ENCODE assay signal across 8 mouse cellular contexts in genomic region chr7:101895695-101896094, GRCm38 (mm10). TPM values are rescaled to one million over a fixed set of nuclear protein-coding genes. Genes with fewer than 3 reads are reported as not detected.
A peak's percentile ranks its signal among the peaks of the same experiment; 100 is the strongest.
DNase-seq lines count a peak whose midpoint lies in the region; ATAC-seq and TF ChIP-seq lines count a peak whose summit lies in the region.

No protein-coding gene starts in this region.

- H3K4me1 ChIP-seq in lung, embryonic 14.5 days (ENCODE audit: insufficient read depth): no peaks in the 10 kb centered on the region; the same call in 1 of the 2 replicates
- H3K4me1 ChIP-seq in embryonic facial prominence, embryonic 15.5 days: peaks cover 12% of the 10 kb centered on the region
- no peaks in the 10 kb centered on the region; the same call in 1 of the 2 replicates for H3K4me1 ChIP-seq in intestine, embryonic 16.5 days (ENCODE audit: control insufficient read depth, insufficient read depth, low read length)
- H3K4me1 ChIP-seq in neural tube, embryonic 13.5 days (replicated peaks): peaks cover 16% of the 10 kb centered on the region

- TF ChIP-seq CTCF in lung, embryonic 14.5 days (IDR thresholded peaks at IDR 0.05; ENCODE audit: low read depth): no peak

- DNase-seq in lung, embryonic 14.5 days: peak; percentile 28
- no peak for DNase-seq in lung, adult 18-20 months
- DNase-seq in adrenal gland, postnatal 14 days: no peak
- DNase-seq in ovary, postnatal 10 days (ENCODE audit: low spot score): no peak
- no peak for DNase-seq in urinary bladder, postnatal 10 days (ENCODE audit: low spot score)

- H3K9me3 ChIP-seq in lung, embryonic 14.5 days (ENCODE audit: low read depth, low read length): no peaks in the 10 kb centered on the region
- no peaks in the 10 kb centered on the region for H3K9me3 ChIP-seq in embryonic facial prominence, embryonic 15.5 days (replicated peaks)
- no peaks in the 10 kb centered on the region for H3K9me3 ChIP-seq in intestine, embryonic 16.5 days (ENCODE audit: control insufficient read depth, low read length)
- no peaks in the 10 kb centered on the region for H3K9me3 ChIP-seq in neural tube, embryonic 13.5 days

- peak overlapping the region; percentile 33; the same call in 1 of the 2 replicates for H3K9ac ChIP-seq in lung, embryonic 14.5 days
- H3K9ac ChIP-seq in embryonic facial prominence, embryonic 15.5 days: 0 out of 2 replicates have a peak overlapping the region, but pooled peaks have one; percentile 35
- peak overlapping the region; percentile 60 for H3K9ac ChIP-seq in intestine, embryonic 16.5 days (ENCODE audit: low read depth, low read length)
- peak overlapping the region; percentile 70 for H3K9ac ChIP-seq in neural tube, embryonic 13.5 days

- no peak for ATAC-seq in lung, embryonic 14.5 days (ENCODE audit: insufficient read depth)
- no peak for ATAC-seq in embryonic facial prominence, embryonic 15.5 days (ENCODE audit: insufficient number of reproducible peaks, low FRiP score, low TSS enrichment, low read depth)
- peak; percentile 4 for ATAC-seq in intestine, embryonic 16.5 days
- no peak for ATAC-seq in neural tube, embryonic 13.5 days (ENCODE audit: low read depth)

- 30% methylated on average over 9 of the region's 9 CpGs for WGBS in lung, embryonic 14.5 days
- 40% methylated on average over 9 of the region's 9 CpGs for WGBS in embryonic facial prominence, embryonic 15.5 days
- 30% methylated on average over 9 of the region's 9 CpGs for WGBS in intestine, embryonic 16.5 days
- WGBS in neural tube, embryonic 13.5 days: 33% methylated on average over 9 of the region's 9 CpGs

- no peaks in the 10 kb centered on the region for H3K27me3 ChIP-seq in lung, embryonic 14.5 days (ENCODE audit: insufficient read depth, low read length)
- no peaks in the 10 kb centered on the region; the same call in 1 of the 2 replicates for H3K27me3 ChIP-seq in embryonic facial prominence, embryonic 15.5 days
- no peaks in the 10 kb centered on the region for H3K27me3 ChIP-seq in intestine, embryonic 16.5 days (replicated peaks; ENCODE audit: control insufficient read depth, insufficient read depth, low read length)
- 0 out of 2 replicates have a peak, but pooled peaks cover 4% of the 10 kb centered on the region for H3K27me3 ChIP-seq in neural tube, embryonic 13.5 days

- H3K4me2 ChIP-seq in lung, embryonic 14.5 days: peak overlapping the region; percentile 66
- H3K4me2 ChIP-seq in embryonic facial prominence, embryonic 15.5 days (replicated peaks): peak overlapping the region; percentile 55
- peak overlapping the region; percentile 39 for H3K4me2 ChIP-seq in intestine, embryonic 16.5 days (ENCODE audit: low read depth, low read length)
- peak overlapping the region; percentile 45 for H3K4me2 ChIP-seq in neural tube, embryonic 13.5 days

- H3K4me3 ChIP-seq in lung, embryonic 14.5 days (ENCODE audit: low read depth, low read length): peak overlapping the region; percentile 56
- peak overlapping the region; percentile 73 for H3K4me3 ChIP-seq in embryonic facial prominence, embryonic 15.5 days (replicated peaks)
- peak overlapping the region; percentile 67 for H3K4me3 ChIP-seq in intestine, embryonic 16.5 days (ENCODE audit: low read length)
- peak overlapping the region; percentile 47 for H3K4me3 ChIP-seq in neural tube, embryonic 13.5 days

- no peak overlapping the region for H3K27ac ChIP-seq in lung, embryonic 14.5 days (ENCODE audit: low read depth)
- H3K27ac ChIP-seq in embryonic facial prominence, embryonic 15.5 days (replicated peaks): peak overlapping the region; percentile 95
- peak overlapping the region; percentile 56 for H3K27ac ChIP-seq in intestine, embryonic 16.5 days (ENCODE audit: low read length)
- peak overlapping the region; percentile 75 for H3K27ac ChIP-seq in neural tube, embryonic 13.5 days (replicated peaks)

- H3K36me3 ChIP-seq in lung, embryonic 14.5 days (ENCODE audit: insufficient read depth): peaks cover 6% of the 10 kb centered on the region; the same call in 1 of the 2 replicates
- 0 out of 2 replicates have a peak, but pooled peaks cover 7% of the 10 kb centered on the region for H3K36me3 ChIP-seq in embryonic facial prominence, embryonic 15.5 days
- H3K36me3 ChIP-seq in intestine, embryonic 16.5 days (ENCODE audit: control insufficient read depth, insufficient read depth, low read length): no peaks in the 10 kb centered on the region
- H3K36me3 ChIP-seq in neural tube, embryonic 13.5 days: 0 out of 2 replicates have a peak, but pooled peaks cover 5% of the 10 kb centered on the region

RNA-seq across cellular contexts. Expression of gene Lamtor1, which starts 10.0 kb away (rescaled TPM):
- polyA plus RNA-seq in lung, embryonic 14.5 days (2014; fragmentation: Nextera tagmentation; extraction: Ambion mirVana): 151 and 161 TPM in 2 replicates
- 164 and 166 TPM in 2 replicates for polyA plus RNA-seq in embryonic facial prominence, embryonic 15.5 days (2015; fragmentation: Nextera tagmentation; extraction: Ambion mirVana)
- polyA plus RNA-seq in intestine, embryonic 16.5 days (2015; fragmentation: Nextera tagmentation; extraction: Ambion mirVana): 236 and 245 TPM in 2 replicates
- polyA plus RNA-seq in neural tube, embryonic 13.5 days (2015; fragmentation: Nextera tagmentation; extraction: Ambion mirVana): 134 and 139 TPM in 2 replicates
- 116 and 118 TPM in 2 replicates for total RNA-seq in adrenal gland, postnatal 14 days (2021)

RNA-seq across cellular contexts. Expression of gene Tomt, which starts 10.5 kb away (rescaled TPM):
- 0.30 and 0.43 TPM in 2 replicates for polyA plus RNA-seq in lung, embryonic 14.5 days (2014; fragmentation: Nextera tagmentation; extraction: Ambion mirVana)
- 0.29 and 0.45 TPM in 2 replicates for polyA plus RNA-seq in embryonic facial prominence, embryonic 15.5 days (2015; fragmentation: Nextera tagmentation; extraction: Ambion mirVana)
- 0.24 and 0.28 TPM in 2 replicates for polyA plus RNA-seq in intestine, embryonic 16.5 days (2015; fragmentation: Nextera tagmentation; extraction: Ambion mirVana)
- polyA plus RNA-seq in neural tube, embryonic 13.5 days (2015; fragmentation: Nextera tagmentation; extraction: Ambion mirVana): 0.25 and 0.54 TPM in 2 replicates
- not detected in 2 replicates for total RNA-seq in adrenal gland, postnatal 14 days (2021)

RNA-seq across cellular contexts. Expression of gene Folr1, which starts 25.1 kb away (rescaled TPM):
- polyA plus RNA-seq in lung, embryonic 14.5 days (2014; fragmentation: Nextera tagmentation; extraction: Ambion mirVana): 0.20 and 0.73 TPM in 2 replicates
- polyA plus RNA-seq in embryonic facial prominence, embryonic 15.5 days (2015; fragmentation: Nextera tagmentation; extraction: Ambion mirVana): 0.35 and 0.81 TPM in 2 replicates
- 201 and 253 TPM in 2 replicates for polyA plus RNA-seq in intestine, embryonic 16.5 days (2015; fragmentation: Nextera tagmentation; extraction: Ambion mirVana)
- 0.77 and 4.3 TPM in 2 replicates for polyA plus RNA-seq in neural tube, embryonic 13.5 days (2015; fragmentation: Nextera tagmentation; extraction: Ambion mirVana)
- total RNA-seq in adrenal gland, postnatal 14 days (2021): 2.6 and 3.0 TPM in 2 replicates

RNA-seq across cellular contexts. Expression of gene Anapc15, which starts 32.2 kb away (rescaled TPM):
- 85.9 and 90.4 TPM in 2 replicates for polyA plus RNA-seq in lung, embryonic 14.5 days (2014; fragmentation: Nextera tagmentation; extraction: Ambion mirVana)
- 56.6 and 61.0 TPM in 2 replicates for polyA plus RNA-seq in embryonic facial prominence, embryonic 15.5 days (2015; fragmentation: Nextera tagmentation; extraction: Ambion mirVana)
- polyA plus RNA-seq in intestine, embryonic 16.5 days (2015; fragmentation: Nextera tagmentation; extraction: Ambion mirVana): 61.0 and 66.3 TPM in 2 replicates
- 72.7 and 81.9 TPM in 2 replicates for polyA plus RNA-seq in neural tube, embryonic 13.5 days (2015; fragmentation: Nextera tagmentation; extraction: Ambion mirVana)
- total RNA-seq in adrenal gland, postnatal 14 days (2021): 24.0 and 27.0 TPM in 2 replicates

RNA-seq across cellular contexts. Expression of gene Lrrc51, which starts 38.0 kb away (rescaled TPM):
- polyA plus RNA-seq in lung, embryonic 14.5 days (2014; fragmentation: Nextera tagmentation; extraction: Ambion mirVana): 7.7 and 8.3 TPM in 2 replicates
- polyA plus RNA-seq in embryonic facial prominence, embryonic 15.5 days (2015; fragmentation: Nextera tagmentation; extraction: Ambion mirVana): 22.0 and 29.2 TPM in 2 replicates
- polyA plus RNA-seq in intestine, embryonic 16.5 days (2015; fragmentation: Nextera tagmentation; extraction: Ambion mirVana): 9.7 and 10.1 TPM in 2 replicates
- 6.6 and 8.3 TPM in 2 replicates for polyA plus RNA-seq in neural tube, embryonic 13.5 days (2015; fragmentation: Nextera tagmentation; extraction: Ambion mirVana)
- 6.0 and 7.3 TPM in 2 replicates for total RNA-seq in adrenal gland, postnatal 14 days (2021)

Comparison
In these comparisons a context has a peak if more than half of its experiments do, and no peak if none do; other contexts are left out.
1. RNA of gene Folr1, which starts 25.1 kb away (polyA plus RNA-seq): 201 to 253 TPM in intestine, embryonic 16.5 days; 0.35 to 0.81 TPM in embryonic facial prominence, embryonic 15.5 days, 0.77 to 4.3 TPM in neural tube, embryonic 13.5 days and 0.20 to 0.73 TPM in lung, embryonic 14.5 days; every median in the first group is over 10 times any median in the second.
2. Peak in every context shown above with its lines, with median percentiles within 50 percentile points of each other: H3K4me2 ChIP-seq, H3K4me3 ChIP-seq and H3K9ac ChIP-seq.